Mouse (Mus musculus): ENCODE data around the gene Olfr699. TPM values are rescaled to one million over a fixed set of nuclear protein-coding genes. Genes with fewer than 3 reads are reported as not detected.
"Not testable (repeated sequence)": the region's sequence is repeated elsewhere in the genome, so short reads cannot be mapped to it uniquely, and the experiment has no call there.

Gene Olfr699
- not detected in 3 replicates for total RNA-seq (2017)

DNA sequence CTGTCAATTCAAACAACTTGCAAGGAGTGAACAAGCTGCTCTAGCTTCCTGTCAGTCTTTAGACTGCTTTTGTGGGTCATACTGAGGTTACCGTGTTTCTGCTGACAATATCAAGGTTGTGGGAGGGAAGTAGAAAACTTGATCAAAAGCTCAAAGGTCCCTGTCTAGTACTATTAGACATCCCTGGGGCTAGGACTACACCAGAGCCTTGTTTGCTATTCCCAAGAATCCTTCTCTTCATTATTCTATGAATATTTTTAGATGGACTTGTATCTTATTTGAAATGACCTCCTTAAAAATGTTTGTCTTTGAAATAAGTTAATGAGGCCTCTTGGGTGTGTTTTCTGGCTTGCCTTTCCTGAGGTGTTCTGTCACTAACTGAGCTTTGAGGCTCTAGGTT lies at the start of gene Olfr699:
TSS of gene Olfr699 (minus strand) at position 101 of the 400 bp plus-strand sequence.
- ATAC-seq (replicated peaks; ENCODE audit: insufficient number of reproducible peaks, low FRiP score, low TSS enrichment, poor library complexity, severe bottlenecking) = no peak

- ATAC-seq (replicated peaks; ENCODE audit: insufficient number of reproducible peaks, low FRiP score, low TSS enrichment, poor library complexity, severe bottlenecking) = no peak
Observed at GRCm38 (mm10) chr7:106833793-106834192, 40.8 kb upstream of the Olfr699 start, which contains the start of gene Olfr702. Gene Olfr702, minus strand, starts transcription at chr7:106833893.

DNA sequence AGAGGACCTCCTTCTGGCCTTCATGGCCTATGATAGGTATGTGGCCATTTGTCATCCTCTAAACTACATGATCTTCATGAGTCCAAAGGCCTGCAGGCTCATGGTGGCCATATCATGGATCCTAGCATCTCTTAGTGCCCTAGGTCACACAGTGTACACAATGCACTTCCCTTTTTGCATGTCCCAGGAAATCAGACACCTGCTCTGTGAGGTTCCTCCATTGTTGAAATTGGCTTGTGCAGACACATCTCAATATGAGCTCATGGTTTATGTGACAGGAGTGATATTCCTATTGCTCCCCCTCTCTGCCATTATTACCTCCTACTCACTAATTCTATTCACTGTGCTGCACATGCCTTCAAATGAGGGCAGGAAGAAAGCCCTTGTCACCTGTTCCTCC lies 25.4 kb upstream of the Olfr699 start:
- no peak for ATAC-seq (replicated peaks; ENCODE audit: insufficient number of reproducible peaks, low FRiP score, low TSS enrichment, poor library complexity, severe bottlenecking)

GRCm38 (mm10) chr7:106815775-106816174 lies 22.8 kb upstream of the Olfr699 start:
- ATAC-seq (replicated peaks; ENCODE audit: insufficient number of reproducible peaks, low FRiP score, low TSS enrichment, poor library complexity, severe bottlenecking) = no peak

DNA sequence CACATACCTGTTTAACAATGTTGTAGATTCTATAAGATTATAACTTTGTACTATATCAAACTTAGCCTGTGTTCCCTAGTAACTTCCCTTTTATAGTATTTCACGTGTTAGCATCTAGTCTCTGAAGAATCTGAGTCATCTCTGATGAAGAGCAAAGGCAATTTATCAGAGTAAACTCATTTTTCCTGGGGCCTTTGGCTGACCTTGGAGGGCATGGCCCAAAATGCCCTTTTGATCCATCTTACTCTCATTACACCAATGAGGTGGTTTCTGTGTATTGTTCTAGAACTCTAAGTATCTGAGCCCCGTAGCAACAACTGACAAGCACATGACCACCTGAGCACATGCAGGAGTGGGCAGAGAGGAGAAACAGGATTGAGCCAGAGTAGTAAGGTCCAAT lies 20.8 kb upstream of the Olfr699 start, which contains the start of gene Olfr701:
TSS of gene Olfr701 (plus strand) at position 301 of the 400 bp plus-strand sequence.
- ATAC-seq (replicated peaks; ENCODE audit: insufficient number of reproducible peaks, low FRiP score, low TSS enrichment, poor library complexity, severe bottlenecking) = 0 out of 2 replicates have a peak, but pooled peaks have one; percentile 9

GRCm38 (mm10) chr7:106808734-106809133 lies 15.7 kb upstream of the Olfr699 start, which contains the start of gene Olfr700:
Gene Olfr700, minus strand, starts transcription at chr7:106808834.
- ATAC-seq (replicated peaks; ENCODE audit: insufficient number of reproducible peaks, low FRiP score, low TSS enrichment, poor library complexity, severe bottlenecking) = no peak

GRCm38 (mm10) chr7:106788330-106788729 lies 4.7 kb downstream of the Olfr699 start:
- ATAC-seq (replicated peaks; ENCODE audit: insufficient number of reproducible peaks, low FRiP score, low TSS enrichment, poor library complexity, severe bottlenecking) = no peak

GRCm38 (mm10) chr7:106761008-106761407 lies 32.0 kb downstream of the Olfr699 start:
- not testable (repeated sequence) for ATAC-seq (replicated peaks; ENCODE audit: insufficient number of reproducible peaks, low FRiP score, low TSS enrichment, poor library complexity, severe bottlenecking)

DNA sequence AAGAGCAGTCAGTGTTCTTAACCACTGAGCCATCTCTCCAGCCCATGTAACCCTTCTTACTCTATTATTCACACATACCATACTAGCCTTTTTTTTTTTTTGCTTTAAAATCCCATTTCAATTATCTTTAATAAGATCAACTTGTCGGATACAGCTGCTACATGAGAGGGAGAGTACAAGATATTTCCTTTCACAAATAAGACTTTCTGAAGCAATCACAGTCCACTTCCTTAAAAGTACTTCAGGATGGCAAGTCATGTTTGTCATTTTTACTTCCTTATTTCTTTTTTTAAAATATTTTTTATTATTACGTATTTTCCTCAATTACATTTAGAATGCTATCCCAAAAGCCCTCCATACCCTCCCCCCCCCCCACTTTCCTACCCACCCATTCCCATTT lies 34.2 kb downstream of the Olfr699 start:
- ATAC-seq (replicated peaks; ENCODE audit: insufficient number of reproducible peaks, low FRiP score, low TSS enrichment, poor library complexity, severe bottlenecking) = 0 out of 2 replicates have a peak, but pooled peaks have one; percentile 71

GRCm38 (mm10) chr7:106755297-106755696 lies 37.7 kb downstream of the Olfr699 start, which contains the start of gene Olfr698:
Gene Olfr698, minus strand, starts transcription at chr7:106755397.
- ATAC-seq (replicated peaks; ENCODE audit: insufficient number of reproducible peaks, low FRiP score, low TSS enrichment, poor library complexity, severe bottlenecking) = no peak

DNA sequence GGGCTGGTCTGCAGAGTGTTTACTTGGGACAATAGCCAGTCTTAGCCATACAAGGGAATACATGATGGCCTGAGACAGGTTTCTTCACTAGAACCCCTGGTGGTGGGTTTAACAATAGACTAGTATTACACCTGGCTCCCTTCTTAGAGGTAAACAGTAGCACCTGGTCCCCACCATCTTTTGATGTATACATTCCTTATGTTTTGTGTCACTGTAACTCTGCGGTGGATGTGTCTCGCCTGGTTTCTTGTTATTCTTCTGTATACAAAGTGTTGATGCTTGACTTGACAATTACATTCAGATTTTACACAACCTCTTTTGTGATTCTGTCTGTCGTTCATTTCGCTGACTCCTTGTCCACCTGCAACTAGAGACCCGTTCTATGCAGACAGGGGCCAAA lies 47.2 kb downstream of the Olfr699 start:
- ATAC-seq (replicated peaks; ENCODE audit: insufficient number of reproducible peaks, low FRiP score, low TSS enrichment, poor library complexity, severe bottlenecking) = no peak

GRCm38 (mm10) chr7:106742343-106742742 lies 50.7 kb downstream of the Olfr699 start, which contains the start of gene Olfr697:
Gene Olfr697, minus strand, starts transcription at chr7:106742443.
- ATAC-seq (replicated peaks; ENCODE audit: insufficient number of reproducible peaks, low FRiP score, low TSS enrichment, poor library complexity, severe bottlenecking) = no peak

Other genes starting within 250 kb of the Olfr699 start
- gene Olfr693, start 112.6 kb downstream of the Olfr699 start, total RNA-seq (2017) = not detected in 3 replicates
- gene Olfr694, start 101.4 kb downstream of the Olfr699 start, total RNA-seq (2017) = not detected in 3 replicates
- gene Olfr695, start 76.8 kb downstream of the Olfr699 start, total RNA-seq (2017) = not detected in 3 replicates
- not detected in 3 replicates for gene Olfr697, start 50.8 kb downstream of the Olfr699 start, total RNA-seq (2017)
- gene Olfr698, start 37.8 kb downstream of the Olfr699 start, total RNA-seq (2017) = not detected in 3 replicates
- gene Olfr700, start 15.6 kb upstream of the Olfr699 start, total RNA-seq (2017) = not detected in 3 replicates
- gene Olfr701, start 20.9 kb upstream of the Olfr699 start, total RNA-seq (2017) = not detected in 3 replicates
- gene Olfr702, start 40.7 kb upstream of the Olfr699 start, total RNA-seq (2017) = not detected in 3 replicates
- gene Olfr703, start 50.2 kb upstream of the Olfr699 start, total RNA-seq (2017) = not detected in 3 replicates
- not detected in 3 replicates for gene Olfr704, start 70.0 kb upstream of the Olfr699 start, total RNA-seq (2017)
- gene Olfr705, start 83.7 kb upstream of the Olfr699 start, total RNA-seq (2017) = not detected in 3 replicates
- not detected in 3 replicates for gene Olfr706, start 95.0 kb upstream of the Olfr699 start, total RNA-seq (2017)
- gene Olfr707, start 108.0 kb upstream of the Olfr699 start, total RNA-seq (2017) = not detected in 3 replicates
- not detected in 3 replicates for gene Olfr1532-ps1, start 114.8 kb upstream of the Olfr699 start, total RNA-seq (2017)
- gene Olfr709-ps1, start 139.0 kb upstream of the Olfr699 start, total RNA-seq (2017) = not detected in 3 replicates
- not detected in 3 replicates for gene Olfr710, start 155.1 kb upstream of the Olfr699 start, total RNA-seq (2017)
- gene Olfr6, start 170.7 kb upstream of the Olfr699 start, total RNA-seq (2017) = not detected in 3 replicates
- not detected in 3 replicates for gene Olfr711, start 182.3 kb upstream of the Olfr699 start, total RNA-seq (2017)
- not detected in 3 replicates for gene Olfr2, start 212.9 kb upstream of the Olfr699 start, total RNA-seq (2017)
- gene Olfr713, start 238.0 kb upstream of the Olfr699 start, total RNA-seq (2017) = not detected in 3 replicates